Mouse (Mus musculus): ENCODE data around the gene Apoe. TPM values are rescaled to one million over a fixed set of nuclear protein-coding genes. Genes with fewer than 3 reads are reported as not detected.

Gene Apoe
- polyA plus RNA-seq, 1 experiment from 2014 or later: 296 TPM

DNA sequence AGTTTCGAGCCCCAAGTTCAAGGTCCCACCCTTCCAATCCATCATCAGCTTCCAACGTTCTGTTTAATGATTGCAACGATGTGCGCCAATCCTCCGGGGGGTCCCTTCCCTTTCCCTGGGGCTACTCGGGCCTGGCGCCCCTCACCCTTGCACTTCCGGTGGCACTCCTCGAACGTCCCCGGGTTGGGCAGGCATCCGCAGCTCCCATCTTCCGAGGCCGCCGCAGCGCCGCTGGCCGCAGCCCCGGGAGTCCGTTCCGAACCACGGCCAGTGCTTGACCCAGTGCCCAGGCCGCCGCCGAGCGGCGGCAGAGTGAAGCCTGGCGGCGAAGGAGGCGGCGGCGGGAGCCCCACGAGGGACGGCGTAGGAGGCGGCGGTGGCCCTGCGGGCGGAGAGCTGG is 15.8 kb upstream of the Apoe start:
- H3K9ac ChIP-seq: peak overlapping the region; percentile 96
- H3K9me3 ChIP-seq: no peaks in the 10 kb centered on the region
- peak overlapping the region; percentile 79 for H3K4me2 ChIP-seq (replicated peaks)
- no peaks in the 10 kb centered on the region for H3K27me3 ChIP-seq (replicated peaks)
- peak overlapping the region; percentile 100 for H3K4me3 ChIP-seq (replicated peaks)
- peak overlapping the region; percentile 77 for H3K27ac ChIP-seq
- peaks cover 9% of the 10 kb centered on the region; the same call in 1 of the 2 replicates for H3K4me1 ChIP-seq (replicated peaks)
- ATAC-seq: no peak
- WGBS: under 1% methylated on average over 39 of the region's 39 CpGs
- peaks cover 27% of the 10 kb centered on the region for H3K36me3 ChIP-seq

DNA sequence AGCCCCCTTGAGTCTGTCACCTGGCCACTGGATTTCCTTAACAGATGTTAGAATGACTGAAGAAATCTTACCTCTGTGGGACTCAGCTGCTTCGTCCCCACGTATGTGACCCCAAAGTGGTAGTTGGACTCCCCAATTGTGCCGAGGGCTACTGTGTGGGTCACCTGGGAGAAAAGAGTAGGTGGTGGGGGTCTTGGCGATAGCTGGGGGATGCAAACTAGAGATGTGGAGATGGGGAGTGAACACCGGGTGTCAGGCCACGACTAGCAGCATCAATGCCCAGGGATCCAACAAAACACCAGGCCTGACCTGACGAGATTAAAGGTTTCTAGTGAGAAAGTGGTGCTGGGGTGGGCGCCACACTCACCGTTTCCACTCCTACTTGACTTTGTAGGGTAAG is 14.6 kb upstream of the Apoe start:
- WGBS: 86% methylated on average over 9 of the region's 9 CpGs
- peak overlapping the region; percentile 79; the same call in 1 of the 2 replicates for H3K4me2 ChIP-seq (replicated peaks)
- peaks cover 9% of the 10 kb centered on the region; the same call in 1 of the 2 replicates for H3K4me1 ChIP-seq (replicated peaks)
- no peak overlapping the region for H3K27ac ChIP-seq
- peak overlapping the region; percentile 96 for H3K9ac ChIP-seq
- no peaks in the 10 kb centered on the region for H3K27me3 ChIP-seq (replicated peaks)
- no peaks in the 10 kb centered on the region for H3K9me3 ChIP-seq
- ATAC-seq: no peak
- H3K4me3 ChIP-seq (replicated peaks): no peak overlapping the region
- peaks cover 30% of the 10 kb centered on the region for H3K36me3 ChIP-seq

DNA sequence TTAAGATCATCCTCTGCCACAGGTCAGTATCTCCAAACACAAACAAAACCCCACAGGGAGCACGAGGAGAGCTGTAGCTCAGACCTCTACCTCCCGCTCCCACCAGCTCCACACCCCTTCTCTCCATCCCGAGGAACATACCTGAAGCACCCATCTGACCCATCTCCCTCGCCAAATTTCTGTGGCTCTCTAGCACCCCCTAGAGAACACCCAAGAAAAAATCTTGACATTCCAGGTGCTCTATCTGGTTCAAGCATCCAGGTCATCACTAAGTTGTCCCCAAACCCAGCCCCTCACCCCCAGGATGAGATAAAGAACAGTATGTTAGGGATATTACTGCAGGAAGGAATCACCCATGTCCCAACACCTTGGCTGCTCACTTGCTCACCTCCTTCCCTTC is 14.2 kb upstream of the Apoe start:
- 39% methylated on average over 4 of the region's 4 CpGs for WGBS
- Histone ChIP-seq H3K4me3 (replicated peaks) (no peak overlapping the region), H3K4me1 (replicated peaks) (peaks cover 9% of the 10 kb centered on the region; the same call in 1 of the 2 replicates)

DNA sequence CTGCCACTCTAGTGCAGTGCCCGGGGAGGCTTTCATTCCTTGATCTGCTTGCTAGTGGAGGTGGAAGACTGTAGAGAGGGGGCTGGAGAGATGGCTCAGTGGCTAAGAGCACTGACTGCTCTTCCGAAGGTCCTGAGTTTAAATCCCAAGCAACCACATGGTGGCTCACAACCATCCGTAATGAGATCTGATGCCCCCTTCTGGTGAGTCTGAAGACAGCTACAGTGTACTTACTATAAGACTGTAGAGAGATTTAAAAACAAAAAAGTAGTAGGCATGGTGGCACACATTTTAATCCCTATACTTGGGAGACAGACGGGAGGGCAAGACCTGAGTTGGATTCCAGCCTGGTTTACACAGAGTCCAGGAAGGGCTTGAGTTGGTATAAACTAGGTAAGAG is 13.4 kb upstream of the Apoe start:
- Histone ChIP-seq H3K9me3 (no peaks in the 10 kb centered on the region), H3K4me3 (replicated peaks) (no peak overlapping the region), H3K9ac (no peak overlapping the region), H3K27ac (no peak overlapping the region), H3K27me3 (replicated peaks) (no peaks in the 10 kb centered on the region), H3K4me1 (replicated peaks) (peaks cover 9% of the 10 kb centered on the region; the same call in 1 of the 2 replicates), H3K36me3 (peaks cover 30% of the 10 kb centered on the region), H3K4me2 (replicated peaks) (no peak overlapping the region)
- 77% methylated on average over 4 of the region's 4 CpGs for WGBS
- ATAC-seq: no peak

More for the DNA sequence above, 14.2 kb upstream of the Apoe start:
- Histone ChIP-seq H3K27me3 (replicated peaks) (no peaks in the 10 kb centered on the region), H3K9ac (no peak overlapping the region), H3K27ac (no peak overlapping the region), H3K36me3 (peaks cover 30% of the 10 kb centered on the region), H3K9me3 (no peaks in the 10 kb centered on the region), H3K4me2 (replicated peaks) (no peak overlapping the region)
- ATAC-seq: no peak

DNA sequence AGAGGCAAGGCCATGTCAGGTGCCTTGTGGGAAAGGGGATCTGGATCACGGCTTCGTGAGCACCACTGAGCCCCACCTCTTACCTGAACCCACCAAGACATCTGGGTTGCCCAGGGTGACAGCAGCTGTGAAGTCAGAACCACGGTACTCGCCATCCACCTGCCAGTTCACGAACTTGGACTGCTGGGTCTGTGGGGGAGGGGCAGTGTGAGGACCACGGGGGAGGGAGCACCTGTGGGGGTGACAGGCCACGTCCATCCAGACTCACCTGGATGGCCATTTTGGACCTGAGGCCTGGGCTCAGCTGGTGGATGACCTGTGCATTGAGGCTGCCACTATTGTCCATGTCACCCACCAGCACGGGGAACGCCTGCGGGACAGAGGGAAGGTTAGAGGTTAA is 11.7 kb upstream of the Apoe start:
- WGBS: 88% methylated on average over 10 of the region's 10 CpGs

DNA sequence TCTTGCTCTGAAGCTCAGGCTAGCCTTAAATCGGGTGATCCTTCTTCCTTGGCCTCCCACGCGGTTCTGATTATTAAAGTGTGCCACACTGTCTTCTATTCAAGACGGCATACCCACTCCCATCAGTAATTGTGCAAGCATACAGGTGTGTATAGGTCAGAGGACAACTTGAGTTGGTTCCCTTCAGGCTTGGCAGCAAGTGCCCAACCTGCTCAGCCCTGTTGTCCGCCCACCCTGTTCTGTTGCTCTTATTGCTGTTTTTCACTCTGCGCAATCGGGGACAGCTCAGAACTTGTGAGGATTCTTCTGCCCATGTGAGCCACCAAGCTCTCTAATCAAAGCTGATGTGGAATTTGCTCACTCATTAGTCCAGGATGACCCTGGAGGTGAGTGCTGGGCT is 6.3 kb upstream of the Apoe start:
- no peaks in the 10 kb centered on the region for H3K9me3 ChIP-seq
- H3K36me3 ChIP-seq: peaks cover 30% of the 10 kb centered on the region
- H3K4me3 ChIP-seq (replicated peaks): no peak overlapping the region
- no peaks in the 10 kb centered on the region for H3K27me3 ChIP-seq (replicated peaks)
- no peak overlapping the region for H3K27ac ChIP-seq
- WGBS: 97% methylated on average over 7 of the region's 7 CpGs
- ATAC-seq: no peak
- no peak overlapping the region for H3K9ac ChIP-seq
- H3K4me2 ChIP-seq (replicated peaks): no peak overlapping the region
- peaks cover 17% of the 10 kb centered on the region for H3K4me1 ChIP-seq (replicated peaks)

More for the DNA sequence above, 11.7 kb upstream of the Apoe start:
- Histone ChIP-seq H3K27me3 (replicated peaks) (no peaks in the 10 kb centered on the region), H3K9ac (no peak overlapping the region), H3K27ac (no peak overlapping the region), H3K4me3 (replicated peaks) (no peak overlapping the region), H3K9me3 (no peaks in the 10 kb centered on the region), H3K4me2 (replicated peaks) (no peak overlapping the region), H3K4me1 (replicated peaks) (0 out of 2 replicates have a peak, but pooled peaks cover 9% of the 10 kb centered on the region), H3K36me3 (peaks cover 38% of the 10 kb centered on the region)
- ATAC-seq: no peak

DNA sequence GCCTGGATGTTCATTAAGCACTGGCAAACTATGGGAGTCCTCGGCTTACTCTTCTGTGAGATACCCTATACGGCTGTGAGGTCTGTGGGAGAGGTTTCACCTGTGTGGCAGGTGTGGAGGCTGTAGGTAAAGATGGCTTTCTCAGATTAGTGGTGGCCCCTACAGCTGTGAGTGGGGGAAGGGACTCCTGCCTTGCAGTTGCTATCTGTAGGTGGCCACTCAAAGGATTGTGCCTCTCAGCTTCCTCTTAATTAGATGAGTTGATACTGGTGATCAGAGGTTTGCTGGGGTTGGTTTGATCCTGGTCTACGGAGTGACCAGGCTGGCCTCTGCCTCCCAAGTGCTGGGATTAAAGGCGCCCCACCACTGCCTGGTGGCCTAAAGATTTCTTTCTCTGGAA is 5.5 kb upstream of the Apoe start:
- Histone ChIP-seq H3K4me1 (replicated peaks) (peaks cover 20% of the 10 kb centered on the region), H3K4me2 (replicated peaks) (no peak overlapping the region), H3K27ac (no peak overlapping the region), H3K27me3 (replicated peaks) (no peaks in the 10 kb centered on the region), H3K9ac (no peak overlapping the region), H3K9me3 (no peaks in the 10 kb centered on the region), H3K4me3 (replicated peaks) (no peak overlapping the region), H3K36me3 (peaks cover 23% of the 10 kb centered on the region)
- no peak for ATAC-seq
- 87% methylated on average over 4 of the region's 4 CpGs for WGBS

DNA sequence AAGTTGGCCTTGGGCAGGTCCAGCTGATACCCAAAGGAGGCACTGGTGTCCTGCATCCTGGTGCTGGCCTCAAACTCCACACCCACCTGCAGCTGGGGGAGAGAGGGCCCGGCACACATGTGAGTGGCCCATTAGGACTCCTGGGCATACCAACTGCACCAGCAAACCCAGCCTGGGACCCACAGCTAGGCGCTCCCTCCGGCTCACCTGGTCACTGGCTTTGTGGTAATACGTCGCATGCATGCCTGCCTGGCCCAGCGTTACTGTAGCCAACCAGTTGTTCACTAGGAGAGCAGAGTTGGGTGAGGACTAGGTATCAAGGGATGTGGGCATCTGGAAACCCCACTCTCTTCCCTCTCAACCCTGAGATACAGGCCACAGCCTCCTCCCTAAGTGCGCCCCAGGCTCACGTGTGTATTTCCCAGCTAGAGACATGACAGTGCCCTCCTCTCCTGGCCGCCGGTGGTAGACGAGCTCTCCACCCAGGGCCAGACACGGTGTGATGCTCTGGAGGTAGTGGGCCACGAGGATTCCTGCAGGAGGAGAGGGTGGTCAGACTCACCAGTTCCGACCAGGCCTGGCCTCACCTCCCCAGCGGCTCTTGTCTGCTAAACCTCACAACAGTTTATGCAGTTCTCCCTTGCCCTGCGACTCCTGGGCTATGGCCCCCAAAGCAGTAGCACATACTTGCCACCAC is 4.0 kb upstream of the Apoe start:
- H3K4me1 ChIP-seq (replicated peaks): peaks cover 35% of the 10 kb centered on the region
- no peaks in the 10 kb centered on the region for H3K9me3 ChIP-seq
- H3K36me3 ChIP-seq: peaks cover 16% of the 10 kb centered on the region
- no peak overlapping the region for H3K4me3 ChIP-seq (replicated peaks)
- 90% methylated on average over 16 of the region's 16 CpGs for WGBS
- ATAC-seq: no peak
- no peaks in the 10 kb centered on the region for H3K27me3 ChIP-seq (replicated peaks)
- no peak overlapping the region for H3K9ac ChIP-seq
- no peak overlapping the region for H3K27ac ChIP-seq
- H3K4me2 ChIP-seq (replicated peaks): no peak overlapping the region

DNA sequence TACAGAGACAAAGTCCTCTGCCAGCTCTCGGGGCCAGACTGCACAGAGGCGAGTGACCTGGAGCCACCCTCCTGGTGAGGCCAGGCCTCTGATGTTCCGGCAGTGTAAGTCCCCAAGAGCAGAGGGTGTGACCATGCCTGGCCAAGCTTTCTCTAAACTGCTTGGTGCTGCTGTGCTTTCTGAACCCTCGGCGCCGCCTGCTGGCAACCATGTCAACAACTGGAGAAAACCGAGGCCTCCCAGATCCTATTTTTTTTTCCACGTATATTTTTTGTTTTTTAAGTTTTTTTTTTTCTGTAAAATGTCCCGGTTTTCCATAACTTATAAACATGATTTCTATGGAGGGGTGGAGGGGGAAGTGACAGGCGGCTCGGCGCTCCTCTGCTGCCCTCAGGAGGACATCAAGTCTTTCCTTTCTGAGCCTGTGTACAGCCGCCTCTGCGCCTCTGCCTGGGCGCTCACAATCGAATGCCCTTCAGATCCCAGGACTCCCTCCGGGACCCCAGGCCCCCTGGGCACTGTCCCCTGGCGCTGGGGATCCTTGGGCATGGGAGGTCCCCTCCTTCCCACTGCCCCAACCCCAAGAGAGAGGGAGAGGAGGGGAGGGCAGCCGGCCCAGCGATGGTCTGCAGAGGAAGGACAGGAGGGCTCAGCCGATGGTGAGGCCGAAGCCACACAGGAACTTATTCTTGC is 2.2 kb upstream of the Apoe start:
- Histone ChIP-seq H3K4me1 (replicated peaks) (peaks cover 37% of the 10 kb centered on the region), H3K36me3 (peaks cover 10% of the 10 kb centered on the region), H3K9me3 (no peaks in the 10 kb centered on the region), H3K27me3 (replicated peaks) (no peaks in the 10 kb centered on the region), H3K4me3 (replicated peaks) (no peak overlapping the region), H3K27ac (peak overlapping the region; percentile 83), H3K9ac (peak overlapping the region; percentile 28; the same call in 1 of the 2 replicates), H3K4me2 (replicated peaks) (0 out of 2 replicates have a peak overlapping the region, but pooled peaks have one; percentile 9)
- peak; percentile 92 for ATAC-seq
- WGBS: 28% methylated on average over 22 of the region's 22 CpGs

DNA sequence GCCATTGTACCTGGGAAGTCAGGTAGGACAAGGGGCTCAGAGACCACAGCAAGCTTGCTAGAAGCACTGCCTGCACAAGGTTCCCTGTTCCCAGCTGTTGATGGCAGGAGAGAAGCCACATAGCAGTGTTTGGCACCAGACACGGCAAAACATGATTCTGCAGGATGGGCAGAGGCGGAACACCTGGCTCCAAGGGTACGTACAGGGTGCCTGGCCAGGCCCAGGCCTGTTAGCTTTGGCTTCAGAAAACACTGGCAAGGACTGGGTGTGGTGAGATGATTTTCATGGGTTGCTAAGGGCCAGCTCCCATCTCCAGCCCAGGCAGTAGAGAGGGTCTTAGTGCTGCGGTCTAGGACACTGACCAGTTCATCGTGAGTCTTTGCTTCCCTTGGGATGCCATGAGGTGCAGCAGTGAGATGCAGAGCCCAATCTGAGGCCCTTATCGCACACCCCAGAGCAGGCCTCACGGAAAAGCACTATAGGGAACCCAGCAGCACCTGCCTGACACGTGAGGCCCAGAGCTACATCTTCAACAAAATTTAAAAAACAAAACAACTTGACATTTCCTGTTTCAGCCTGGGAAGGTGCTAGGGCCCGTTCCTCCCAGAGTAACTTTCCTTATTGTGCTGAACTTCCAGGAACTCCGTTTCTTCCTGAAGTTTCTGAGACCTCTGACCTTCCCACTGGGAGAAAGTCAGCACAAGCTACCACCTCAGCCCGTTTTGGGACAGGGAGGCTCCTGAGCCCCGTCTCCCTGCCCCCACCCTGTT is 1.5 kb upstream of the Apoe start:
- Histone ChIP-seq H3K27ac (peak overlapping the region; percentile 61), H3K4me2 (replicated peaks) (0 out of 2 replicates have a peak overlapping the region, but pooled peaks have one; percentile 9), H3K9ac (no peak overlapping the region), H3K4me1 (replicated peaks) (peaks cover 37% of the 10 kb centered on the region), H3K36me3 (peaks cover 8% of the 10 kb centered on the region; the same call in 1 of the 2 replicates), H3K9me3 (no peaks in the 10 kb centered on the region), H3K4me3 (replicated peaks) (no peak overlapping the region), H3K27me3 (replicated peaks) (no peaks in the 10 kb centered on the region)
- WGBS: 46% methylated on average over 12 of the region's 12 CpGs
- ATAC-seq: peak; percentile 54

DNA sequence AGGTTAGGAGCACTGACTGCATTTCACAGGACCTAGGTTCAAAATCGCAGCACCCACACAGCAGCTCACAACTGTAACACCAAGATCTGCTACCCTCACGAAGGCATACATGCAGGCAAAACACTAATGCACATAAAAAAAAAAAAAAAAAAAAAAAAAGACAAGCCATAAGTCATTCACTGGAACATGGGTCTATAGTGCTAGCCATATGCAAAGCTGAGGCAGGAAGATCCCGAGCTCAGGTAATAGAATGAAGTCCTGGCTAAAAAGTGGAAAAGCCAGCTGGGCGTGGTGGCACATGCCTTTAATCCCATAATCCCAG is 800 bp upstream of the Apoe start:
- H3K27me3 ChIP-seq (replicated peaks): no peaks in the 10 kb centered on the region
- no peaks in the 10 kb centered on the region for H3K9me3 ChIP-seq
- WGBS: 86% methylated on average over 4 of the region's 4 CpGs
- no peak overlapping the region for H3K4me3 ChIP-seq (replicated peaks)
- H3K4me1 ChIP-seq (replicated peaks): peaks cover 43% of the 10 kb centered on the region
- no peak overlapping the region for H3K27ac ChIP-seq
- no peak overlapping the region for H3K9ac ChIP-seq
- H3K36me3 ChIP-seq: peaks cover 6% of the 10 kb centered on the region; the same call in 1 of the 2 replicates
- no peak overlapping the region for H3K4me2 ChIP-seq (replicated peaks)
- no peak for ATAC-seq
